Comparison of ENCODE assay signal across 15 mouse cellular contexts in genomic region chr10:79823011-79823410, GRCm38 (mm10). TPM values are rescaled to one million over a fixed set of nuclear protein-coding genes. Genes with fewer than 3 reads are reported as not detected.
DNase-seq lines count a peak whose midpoint lies in the region; ATAC-seq and TF ChIP-seq lines count a peak whose summit lies in the region.
"Had no signal": no experiment of that assay in that cellular context is flagged by ENCODE, and none has a peak within 500 bp of the region (broad histone marks: within the 10 kb centered on the region; RNA-seq: fewer than 3 reads in every experiment).

No protein-coding gene starts in this region.

- ATAC-seq in forebrain, embryonic 13.5 days, result no peak
- ATAC-seq in forebrain, embryonic 12.5 days (ENCODE audit: low FRiP score), result no peak
- ATAC-seq in kidney, embryonic 15.5 days (replicated peaks; ENCODE audit: low FRiP score), result no peak
- no peak for ATAC-seq in limb, embryonic 13.5 days (ENCODE audit: low FRiP score, low read depth)
- no peak for ATAC-seq in inflammation-experienced regulatory T-cells, adult 6 months

- no peak overlapping the region for H3K27ac ChIP-seq in forebrain, embryonic 13.5 days
- H3K27ac ChIP-seq in forebrain, embryonic 12.5 days, result no peak overlapping the region
- peak overlapping the region; percentile 83; the same call in 1 of the 2 replicates for H3K27ac ChIP-seq in kidney, embryonic 15.5 days
- peak overlapping the region; percentile 44; the same call in 1 of the 2 replicates for H3K27ac ChIP-seq in limb, embryonic 13.5 days
- H3K27ac ChIP-seq: liver, embryonic 14.5 days had no signal

- 0 out of 2 replicates have a peak overlapping the region, but pooled peaks have one; percentile 16 for H3K9ac ChIP-seq in forebrain, embryonic 13.5 days
- no peak overlapping the region for H3K9ac ChIP-seq in forebrain, embryonic 12.5 days
- H3K9ac ChIP-seq in kidney, embryonic 15.5 days, result no peak overlapping the region
- H3K9ac ChIP-seq in limb, embryonic 13.5 days, result peak overlapping the region; percentile 2; the same call in 1 of the 2 replicates
- H3K9ac ChIP-seq: liver, embryonic 14.5 days had no signal

- no peaks in the 10 kb centered on the region for H3K27me3 ChIP-seq in forebrain, embryonic 13.5 days
- H3K27me3 ChIP-seq in forebrain, embryonic 12.5 days, result no peaks in the 10 kb centered on the region; the same call in 1 of the 2 replicates
- no peaks in the 10 kb centered on the region for H3K27me3 ChIP-seq in kidney, embryonic 15.5 days
- peaks cover 28% of the 10 kb centered on the region for H3K27me3 ChIP-seq in E14TG2a.4 (ENCODE audit: insufficient read depth, low read length)
- no peaks in the 10 kb centered on the region for H3K27me3 ChIP-seq in limb, embryonic 13.5 days

- no peak for DNase-seq in kidney, postnatal 36 days
- no peak for DNase-seq in gastrocnemius, postnatal 10 days
- DNase-seq: adrenal gland, adult 8-10 months; cerebellum, postnatal 14 days had no signal

- H3K4me2 ChIP-seq in forebrain, embryonic 13.5 days, result no peak overlapping the region
- H3K4me2 ChIP-seq in forebrain, embryonic 12.5 days, result no peak overlapping the region
- H3K4me2 ChIP-seq in kidney, embryonic 15.5 days, result peak overlapping the region; percentile 46
- H3K4me2 ChIP-seq in limb, embryonic 13.5 days (replicated peaks), result no peak overlapping the region; the same call in 1 of the 2 replicates

- TF ChIP-seq CTCF in E14TG2a.4 (conservative IDR thresholded peaks at IDR 0.05; ENCODE audit: low read length), result no peak

- peaks cover 9% of the 10 kb centered on the region for H3K4me1 ChIP-seq in forebrain, embryonic 13.5 days
- peaks cover 13% of the 10 kb centered on the region for H3K4me1 ChIP-seq in forebrain, embryonic 12.5 days
- H3K4me1 ChIP-seq in kidney, embryonic 15.5 days, result peaks cover 49% of the 10 kb centered on the region
- peaks cover 70% of the 10 kb centered on the region for H3K4me1 ChIP-seq in E14TG2a.4 (replicated peaks; ENCODE audit: low read depth, low read length)
- H3K4me1 ChIP-seq in limb, embryonic 13.5 days, result peaks cover 21% of the 10 kb centered on the region

- peaks cover 33% of the 10 kb centered on the region for H3K36me3 ChIP-seq in forebrain, embryonic 13.5 days (ENCODE audit: poor library complexity, severe bottlenecking)
- peaks cover 28% of the 10 kb centered on the region for H3K36me3 ChIP-seq in forebrain, embryonic 12.5 days (replicated peaks)
- peaks cover 21% of the 10 kb centered on the region for H3K36me3 ChIP-seq in kidney, embryonic 15.5 days
- no peaks in the 10 kb centered on the region for H3K36me3 ChIP-seq in E14TG2a.4 (ENCODE audit: insufficient read depth, low read length)
- peaks cover 25% of the 10 kb centered on the region for H3K36me3 ChIP-seq in limb, embryonic 13.5 days

- no peak overlapping the region for H3K4me3 ChIP-seq in forebrain, embryonic 13.5 days
- no peak overlapping the region for H3K4me3 ChIP-seq in forebrain, embryonic 12.5 days (replicated peaks)
- H3K4me3 ChIP-seq in kidney, embryonic 15.5 days (replicated peaks), result 0 out of 2 replicates have a peak overlapping the region, but pooled peaks have one; percentile 2
- peak overlapping the region; percentile 59; the same call in 1 of the 2 replicates for H3K4me3 ChIP-seq in E14TG2a.4 (replicated peaks; ENCODE audit: low read length)
- H3K4me3 ChIP-seq in limb, embryonic 13.5 days, result no peak overlapping the region
- H3K4me3 ChIP-seq: myocyte had no signal

- 88% methylated on average over 6 of the region's 6 CpGs for WGBS in forebrain, embryonic 13.5 days
- WGBS in forebrain, embryonic 12.5 days, result 80% methylated on average over 6 of the region's 6 CpGs
- WGBS in kidney, embryonic 15.5 days, result 72% methylated on average over 6 of the region's 6 CpGs
- 70% methylated on average over 6 of the region's 6 CpGs for WGBS in limb, embryonic 13.5 days

- no peaks in the 10 kb centered on the region for H3K9me3 ChIP-seq in forebrain, embryonic 13.5 days (replicated peaks)
- no peaks in the 10 kb centered on the region for H3K9me3 ChIP-seq in forebrain, embryonic 12.5 days
- no peaks in the 10 kb centered on the region for H3K9me3 ChIP-seq in kidney, embryonic 15.5 days (replicated peaks)
- H3K9me3 ChIP-seq in E14TG2a.4 (ENCODE audit: low read length), result no peaks in the 10 kb centered on the region
- H3K9me3 ChIP-seq in limb, embryonic 13.5 days, result no peaks in the 10 kb centered on the region

RNA-seq across cellular contexts. Expression of gene Misp, which starts 2.2 kb away (rescaled TPM):
- 0.71 and 1.1 TPM in 2 replicates for polyA plus RNA-seq in forebrain, embryonic 13.5 days (2015; fragmentation: Nextera tagmentation; extraction: Ambion mirVana)
- 0.81 and 1.1 TPM in 2 replicates for polyA plus RNA-seq in forebrain, embryonic 12.5 days (2016; fragmentation: Nextera tagmentation; extraction: Ambion mirVana)
- polyA plus RNA-seq in kidney, embryonic 15.5 days (2015; fragmentation: Nextera tagmentation; extraction: Ambion mirVana), result 14.9 and 15.2 TPM in 2 replicates
- 0.90 and 1.4 TPM in 2 replicates for polyA plus RNA-seq in limb, embryonic 13.5 days (2015; fragmentation: Nextera tagmentation; extraction: Ambion mirVana)
- total RNA-seq in gastrocnemius, postnatal 10 days (2021), result under 1 TPM in 1 of 2 experiments, not detected in 1; 0.54 TPM
- polyA plus RNA-seq in inflammation-experienced regulatory T-cells, adult 6 months (2017; shearing (Covaris generic)), result not detected

RNA-seq across cellular contexts. Expression of gene Palm, which starts 29.6 kb away (rescaled TPM):
- polyA plus RNA-seq in forebrain, embryonic 13.5 days (2015; fragmentation: Nextera tagmentation; extraction: Ambion mirVana), result 214 and 234 TPM in 2 replicates
- 184 and 194 TPM in 2 replicates for polyA plus RNA-seq in forebrain, embryonic 12.5 days (2016; fragmentation: Nextera tagmentation; extraction: Ambion mirVana)
- 144 and 158 TPM in 2 replicates for polyA plus RNA-seq in kidney, embryonic 15.5 days (2015; fragmentation: Nextera tagmentation; extraction: Ambion mirVana)
- polyA plus RNA-seq in limb, embryonic 13.5 days (2015; fragmentation: Nextera tagmentation; extraction: Ambion mirVana), result 101 TPM in 2 replicates
- 10 to 100 TPM; 26.6 to 36.8 TPM for total RNA-seq in gastrocnemius, postnatal 10 days (2021)
- under 1 TPM in 1 of 3 experiments, not detected in 2; 0.43 TPM for polyA plus RNA-seq in inflammation-experienced regulatory T-cells, adult 6 months (2017; shearing (Covaris generic))

RNA-seq across cellular contexts. Expression of gene Ptbp1, which starts 31.2 kb away (rescaled TPM):
- 148 and 171 TPM in 2 replicates for polyA plus RNA-seq in forebrain, embryonic 13.5 days (2015; fragmentation: Nextera tagmentation; extraction: Ambion mirVana)
- polyA plus RNA-seq in forebrain, embryonic 12.5 days (2016; fragmentation: Nextera tagmentation; extraction: Ambion mirVana), result 223 TPM in 2 replicates
- 398 and 438 TPM in 2 replicates for polyA plus RNA-seq in kidney, embryonic 15.5 days (2015; fragmentation: Nextera tagmentation; extraction: Ambion mirVana)
- polyA plus RNA-seq in limb, embryonic 13.5 days (2015; fragmentation: Nextera tagmentation; extraction: Ambion mirVana), result 347 and 366 TPM in 2 replicates
- total RNA-seq in gastrocnemius, postnatal 10 days (2021), result 100 to 1,000 TPM in 1 of 2 experiments, 10 to 100 TPM in 1; 75.2 to 110 TPM
- polyA plus RNA-seq in inflammation-experienced regulatory T-cells, adult 6 months (2017; shearing (Covaris generic)), result 100 to 1,000 TPM in 2 of 3 experiments, 10 to 100 TPM in 1; 97.4 to 169 (median 149) TPM

RNA-seq across cellular contexts. Expression of gene Prss57, which starts 32.2 kb away (rescaled TPM):
- polyA plus RNA-seq in forebrain, embryonic 13.5 days (2015; fragmentation: Nextera tagmentation; extraction: Ambion mirVana), result 0.09 and 0.13 TPM in 2 replicates
- 0.09 TPM in 1 of 2 replicates, not detected in the other for polyA plus RNA-seq in forebrain, embryonic 12.5 days (2016; fragmentation: Nextera tagmentation; extraction: Ambion mirVana)
- 0.29 TPM in 1 of 2 replicates, not detected in the other for polyA plus RNA-seq in kidney, embryonic 15.5 days (2015; fragmentation: Nextera tagmentation; extraction: Ambion mirVana)
- 0.11 TPM in 1 of 2 replicates, not detected in the other for polyA plus RNA-seq in limb, embryonic 13.5 days (2015; fragmentation: Nextera tagmentation; extraction: Ambion mirVana)
- total RNA-seq in gastrocnemius, postnatal 10 days (2021), result under 1 TPM in 1 of 2 experiments, not detected in 1; 0.11 TPM
- 1 to 10 TPM in 1 of 3 experiments, under 1 TPM in 1, not detected in 1; 0.57 to 1.1 TPM for polyA plus RNA-seq in inflammation-experienced regulatory T-cells, adult 6 months (2017; shearing (Covaris generic))
- total RNA-seq: gastrocnemius, postnatal 4 days; heart, postnatal 25 days had no signal
- polyA plus RNA-seq: embryonic facial prominence, embryonic 11.5 days had no signal

RNA-seq across cellular contexts. Expression of gene Fstl3, which starts 45.9 kb away (rescaled TPM):
- polyA plus RNA-seq in forebrain, embryonic 13.5 days (2015; fragmentation: Nextera tagmentation; extraction: Ambion mirVana), result 0.40 and 0.62 TPM in 2 replicates
- polyA plus RNA-seq in forebrain, embryonic 12.5 days (2016; fragmentation: Nextera tagmentation; extraction: Ambion mirVana), result 0.55 and 1.0 TPM in 2 replicates
- 15.3 and 15.6 TPM in 2 replicates for polyA plus RNA-seq in kidney, embryonic 15.5 days (2015; fragmentation: Nextera tagmentation; extraction: Ambion mirVana)
- polyA plus RNA-seq in limb, embryonic 13.5 days (2015; fragmentation: Nextera tagmentation; extraction: Ambion mirVana), result 7.0 and 7.8 TPM in 2 replicates
- 1 to 10 TPM; 1.1 to 1.6 TPM for total RNA-seq in gastrocnemius, postnatal 10 days (2021)
- 1 to 10 TPM in 1 of 3 experiments, under 1 TPM in 1, not detected in 1; 0.21 to 1.2 TPM for polyA plus RNA-seq in inflammation-experienced regulatory T-cells, adult 6 months (2017; shearing (Covaris generic))

Comparison
In these comparisons a context has a peak if more than half of its experiments do, and no peak if none do; other contexts are left out.
1. H3K9ac ChIP-seq: peak in forebrain, embryonic 13.5 days (single experiment) and limb, embryonic 13.5 days (single experiment); none in forebrain, embryonic 12.5 days (single experiment) and kidney, embryonic 15.5 days (single experiment).
2. H3K27ac ChIP-seq: peak in kidney, embryonic 15.5 days (single experiment) and limb, embryonic 13.5 days (single experiment); none in forebrain, embryonic 13.5 days (single experiment) and forebrain, embryonic 12.5 days (single experiment).
3. H3K4me3 ChIP-seq: peak in kidney, embryonic 15.5 days (single experiment) and E14TG2a.4 (single experiment); none in forebrain, embryonic 13.5 days (single experiment), forebrain, embryonic 12.5 days (single experiment) and limb, embryonic 13.5 days (single experiment).
4. RNA of gene Palm, which starts 29.6 kb away (polyA plus RNA-seq): 214 to 234 TPM in forebrain, embryonic 13.5 days, 184 to 194 TPM in forebrain, embryonic 12.5 days, 144 to 158 TPM in kidney, embryonic 15.5 days and 101 TPM in limb, embryonic 13.5 days; 0.43 TPM in inflammation-experienced regulatory T-cells, adult 6 months; every median in the first group is over 10 times any median in the second.